Mouse (Mus musculus) heart, postnatal 0 days (tissue): ENCODE results near the gene Depdc5. TPM values are rescaled to one million over a fixed set of nuclear protein-coding genes. Genes with fewer than 3 reads are reported as not detected.

Source experiments
- ATAC-seq: fragments of 200-750 bp; cut with Nextera tagmentation; 2 replicates; pipeline ENCODE4 v1.8.0; 2017; ENCODE audit warnings: low read depth, moderate number of reproducible peaks, moderate library complexity; ENCODE audit not compliant: insufficient read depth
- DNase-seq: peaks from one replicate; pipeline ENCODE4 v3.0.0-alpha.2; 2016; ENCODE audit warnings: low spot score
- H3K27ac ChIP-seq: fragments of 300-500 bp; sonication (generic); 2 replicates; pipeline ENCODE4 v1.5.1; 2014; ENCODE audit warnings: low read depth, mild to moderate bottlenecking
- H3K27me3 ChIP-seq: fragments of 300-500 bp; sonication (generic); 2 replicates; pipeline ENCODE4 v1.6.1; 2014; ENCODE audit warnings: low read length, mixed read lengths; ENCODE audit not compliant: control insufficient read depth, insufficient read depth
- H3K36me3 ChIP-seq: fragments of 300-500 bp; sonication (generic); replicated peaks from 2 replicates; pipeline ENCODE4 v1.6.1; 2014; ENCODE audit warnings: low read length, mixed read lengths; ENCODE audit not compliant: control insufficient read depth, insufficient read depth
- H3K4me1 ChIP-seq: fragments of 300-500 bp; sonication (generic); 2 replicates; pipeline ENCODE4 v1.6.1; 2014; ENCODE audit warnings: antibody characterized with exemption; ENCODE audit not compliant: control insufficient read depth, insufficient read depth
- H3K4me2 ChIP-seq: fragments of 300-500 bp; sonication (generic); 2 replicates; pipeline ENCODE4 v1.6.1; 2014; ENCODE audit warnings: low read depth, mild to moderate bottlenecking, low read length, moderate library complexity
- H3K4me3 ChIP-seq: fragments of 300-500 bp; sonication (generic); 2 replicates; pipeline ENCODE4 v1.5.1; 2014; ENCODE audit warnings: low read depth, low read length
- H3K9ac ChIP-seq: fragments of 300-500 bp; sonication (generic); replicated peaks from 2 replicates; pipeline ENCODE4 v1.6.1; 2014; ENCODE audit warnings: low read depth, low read length, mixed read lengths
- H3K9me3 ChIP-seq: fragments of 300-500 bp; sonication (generic); replicated peaks from 2 replicates; pipeline ENCODE4 v1.6.1; 2016; ENCODE audit warnings: low read length; ENCODE audit not compliant: control insufficient read depth
- CTCF ChIP-seq: IDR thresholded peaks from 2 replicates; pipeline ENCODE4 v1.5.1; 2016; ENCODE audit warnings: antibody characterized with exemption, control low read depth, low read depth
- EP300 ChIP-seq: IDR thresholded peaks from 2 replicates; pipeline ENCODE4 v1.6.1; 2016; ENCODE audit warnings: antibody characterized with exemption, low read depth
- WGBS: fragments of 180-500 bp; shearing (Covaris S2); extraction: QIAGEN DNeasy Blood & Tissue Kit; methylation state at CpG from one replicate; pipeline ENCODE4 v1.1.7; 2014; 5-methylcytosine and 5-hydroxymethylcytosine counted together
- polyA plus RNA-seq: library from polyadenylated mRNA; unstranded; fragments of >200 nt; fragmentation: Nextera tagmentation; extraction: Ambion mirVana; gene quantifications from 2 replicates; pipeline ENCODE4 v1.2.1, GENCODE M21; 2015
- total RNA-seq: library from RNA; depleted of rRNA; stranded (reverse); fragments of >200 nt; gene quantifications from 2 replicates; pipeline ENCODE4 v1.2.3, GENCODE M21; 2014; ENCODE audit warnings: low replicate concordance

The Depdc5 gene
- total and polyA plus RNA-seq, 2 experiments from 2014 or later, result 5.9 to 58.4 TPM

DNA sequence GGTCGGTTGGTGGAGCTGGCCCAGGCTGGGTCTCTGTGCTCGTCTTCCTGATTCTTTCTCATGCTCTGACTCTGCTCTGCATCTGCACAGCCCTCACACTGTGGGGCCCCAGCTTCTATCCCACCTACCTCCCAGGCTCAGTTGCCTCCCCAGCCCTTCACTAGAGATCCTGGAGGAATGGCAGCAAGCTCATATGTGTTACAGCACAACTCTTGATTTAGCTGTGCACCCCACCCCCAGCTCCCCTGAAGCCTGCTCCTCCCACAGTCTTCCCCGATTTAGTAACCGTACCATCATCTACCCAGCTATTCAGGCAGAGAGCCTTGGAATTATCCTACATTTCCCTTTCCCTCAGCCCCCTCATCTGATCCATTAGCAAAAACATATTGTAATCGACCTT lies 137.6 kb downstream of the Depdc5 start:
- TF ChIP-seq EP300, result no peak
- no peak for TF ChIP-seq CTCF
- ATAC-seq (no peak), DNase-seq (no peak)
- Histone ChIP-seq H3K36me3 (no peaks in the 10 kb centered on the region), H3K4me1 (no peaks in the 10 kb centered on the region), H3K4me3 (no peak overlapping the region), H3K27ac (no peak overlapping the region), H3K9me3 (no peaks in the 10 kb centered on the region), H3K27me3 (no peaks in the 10 kb centered on the region), H3K4me2 (no peak overlapping the region), H3K9ac (no peak overlapping the region)
- 69% methylated on average over 5 of the region's 5 CpGs for WGBS

DNA sequence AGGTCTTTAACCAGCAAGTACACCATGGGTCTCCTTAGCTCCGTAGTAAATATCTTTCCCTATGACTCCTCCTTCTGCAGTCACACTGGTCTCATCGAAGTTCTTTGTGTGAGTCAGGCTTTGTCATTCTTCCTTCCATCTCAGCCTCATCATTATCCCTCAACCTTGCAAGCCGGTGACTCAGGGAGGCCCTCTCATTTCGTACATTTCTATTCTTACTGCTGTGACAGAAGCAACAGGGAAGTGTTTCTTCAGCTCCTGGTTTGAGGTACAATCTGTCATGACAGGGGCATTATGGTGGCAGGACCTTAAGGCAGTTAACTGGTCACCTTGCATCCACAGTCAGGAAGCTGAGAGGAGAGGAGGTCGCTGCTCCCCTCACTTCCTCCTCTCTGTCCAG lies 139.3 kb downstream of the Depdc5 start:
- 87% methylated on average over 5 of the region's 5 CpGs for WGBS
- H3K27ac ChIP-seq, result no peak overlapping the region
- no peak for DNase-seq
- H3K4me2 ChIP-seq, result no peak overlapping the region
- H3K9ac ChIP-seq, result no peak overlapping the region
- H3K4me1 ChIP-seq, result no peaks in the 10 kb centered on the region
- no peak overlapping the region for H3K4me3 ChIP-seq
- no peaks in the 10 kb centered on the region for H3K36me3 ChIP-seq
- no peak for ATAC-seq
- TF ChIP-seq CTCF (no peak), EP300 (no peak)
- no peaks in the 10 kb centered on the region for H3K9me3 ChIP-seq
- no peaks in the 10 kb centered on the region for H3K27me3 ChIP-seq

DNA sequence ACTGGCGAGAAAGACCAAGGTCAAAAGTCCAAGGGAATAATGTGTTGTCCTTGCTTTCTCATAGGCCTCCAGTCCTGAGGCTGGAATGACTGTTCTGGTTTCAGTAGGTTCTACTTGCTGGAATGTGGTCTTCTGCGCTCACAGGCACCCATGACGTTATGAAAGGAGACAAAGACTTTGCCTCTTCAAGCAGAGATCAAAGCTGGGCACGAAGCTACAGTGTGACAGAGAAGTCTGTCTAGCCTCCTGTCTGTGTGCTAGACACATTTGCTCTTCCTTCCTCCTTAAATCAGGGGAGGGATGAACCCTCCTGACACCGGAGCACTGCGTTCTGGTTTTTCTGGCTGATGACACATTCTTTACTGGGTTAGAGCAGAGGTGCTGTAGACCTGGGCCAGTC lies 140.0 kb downstream of the Depdc5 start:
- no peaks in the 10 kb centered on the region for H3K36me3 ChIP-seq
- no peaks in the 10 kb centered on the region for H3K9me3 ChIP-seq
- H3K4me2 ChIP-seq, result no peak overlapping the region
- H3K27me3 ChIP-seq, result no peaks in the 10 kb centered on the region
- ATAC-seq (no peak), DNase-seq (no peak)
- H3K27ac ChIP-seq, result no peak overlapping the region
- 67% methylated on average over 6 of the region's 6 CpGs for WGBS
- no peak overlapping the region for H3K4me3 ChIP-seq
- H3K9ac ChIP-seq, result no peak overlapping the region
- H3K4me1 ChIP-seq, result no peaks in the 10 kb centered on the region
- TF ChIP-seq CTCF, result no peak
- TF ChIP-seq EP300, result no peak

DNA sequence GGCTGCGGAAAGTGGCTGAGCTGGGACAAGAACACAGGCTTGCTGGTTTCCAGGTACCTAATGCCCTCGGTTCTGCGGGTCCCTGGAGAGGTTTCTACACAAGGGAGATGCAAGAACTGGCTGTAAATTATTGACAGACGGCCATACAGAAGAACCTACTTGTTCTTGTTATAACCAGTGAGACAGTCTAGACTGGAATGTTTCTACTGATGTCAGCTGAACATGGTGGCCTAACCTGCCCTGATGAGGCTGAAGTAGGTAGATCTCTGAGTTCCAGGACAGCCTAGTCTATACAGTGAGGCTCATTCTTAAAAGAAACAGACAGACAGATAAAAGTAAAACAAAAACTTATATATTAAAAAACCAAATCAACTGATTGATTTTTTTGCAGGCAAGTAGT lies 140.6 kb downstream of the Depdc5 start:
- DNase-seq (no peak), ATAC-seq (no peak)
- H3K9me3 ChIP-seq, result no peaks in the 10 kb centered on the region
- H3K27me3 ChIP-seq, result no peaks in the 10 kb centered on the region
- H3K36me3 ChIP-seq, result no peaks in the 10 kb centered on the region
- 78% methylated on average over 4 of the region's 4 CpGs for WGBS
- H3K4me3 ChIP-seq, result no peak overlapping the region
- TF ChIP-seq EP300, result no peak
- TF ChIP-seq CTCF, result no peak
- no peak overlapping the region for H3K27ac ChIP-seq
- H3K4me1 ChIP-seq, result no peaks in the 10 kb centered on the region
- no peak overlapping the region for H3K9ac ChIP-seq
- no peak overlapping the region for H3K4me2 ChIP-seq

DNA sequence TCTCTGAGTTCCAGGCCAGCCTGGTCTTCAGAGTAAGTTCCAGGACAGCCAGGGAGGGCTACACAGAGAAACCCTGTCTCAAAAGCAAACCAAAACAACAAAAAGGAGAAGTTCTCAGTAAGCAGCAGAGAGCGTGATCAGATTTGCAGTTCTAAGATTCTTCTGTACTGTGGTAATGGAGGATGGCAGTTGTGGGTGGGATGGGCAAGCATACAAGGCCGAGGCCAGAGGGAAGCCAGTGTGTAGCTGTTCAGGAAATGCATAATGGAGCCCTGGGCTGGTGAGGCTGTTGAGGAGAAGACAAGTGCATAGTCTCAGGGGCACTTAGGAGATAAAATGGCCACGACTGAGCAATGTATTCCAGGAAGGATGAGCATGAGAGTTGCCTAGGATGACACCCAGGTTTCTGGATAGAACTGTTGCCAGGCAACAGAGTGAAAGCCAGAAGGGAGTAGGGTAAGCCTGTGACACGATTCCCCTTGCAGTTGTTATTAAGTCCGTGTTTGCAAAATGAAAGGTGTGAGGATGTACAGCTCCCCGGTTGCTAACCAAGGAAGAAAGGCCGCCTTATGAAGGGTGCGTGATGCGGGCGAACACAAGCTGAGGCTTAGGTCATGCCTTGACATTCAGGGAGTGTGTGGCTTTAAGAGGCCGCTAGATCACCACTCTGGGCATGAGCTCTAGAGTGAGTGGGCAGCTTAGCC lies 142.1 kb downstream of the Depdc5 start:
- Histone ChIP-seq H3K4me2 (no peak overlapping the region), H3K27me3 (no peaks in the 10 kb centered on the region), H3K36me3 (no peaks in the 10 kb centered on the region), H3K9ac (0 out of 2 replicates have a peak overlapping the region, but pooled peaks have one; percentile 10), H3K27ac (no peak overlapping the region), H3K4me1 (no peaks in the 10 kb centered on the region), H3K9me3 (no peaks in the 10 kb centered on the region), H3K4me3 (no peak overlapping the region)
- 74% methylated on average over 11 of the region's 11 CpGs for WGBS
- no peak for ATAC-seq
- no peak for DNase-seq
- TF ChIP-seq EP300 (no peak), CTCF (no peak)

DNA sequence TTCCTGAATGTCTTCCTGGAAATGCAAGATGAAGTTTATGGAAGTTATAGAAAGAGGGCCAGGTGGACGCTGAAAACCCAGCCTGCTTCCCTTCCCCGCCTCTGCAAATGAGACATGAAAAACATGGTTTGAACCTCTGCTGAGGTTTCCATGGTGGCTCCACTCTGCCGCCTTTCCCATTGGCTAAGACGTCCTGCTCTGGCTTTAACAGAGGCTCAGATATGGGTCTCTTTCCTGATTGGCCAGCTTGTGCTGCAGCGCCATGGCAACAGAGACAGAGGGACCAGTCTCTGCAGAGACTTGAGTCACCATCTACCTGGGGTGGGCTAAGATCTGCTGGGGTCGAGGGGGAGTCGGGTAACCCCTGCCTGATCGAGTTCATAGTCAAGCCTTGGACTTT lies 143.2 kb downstream of the Depdc5 start:
- no peak for DNase-seq
- H3K27ac ChIP-seq, result no peak overlapping the region
- H3K9ac ChIP-seq, result no peak overlapping the region
- H3K9me3 ChIP-seq, result no peaks in the 10 kb centered on the region
- ATAC-seq, result no peak
- H3K27me3 ChIP-seq, result no peaks in the 10 kb centered on the region
- no peaks in the 10 kb centered on the region for H3K36me3 ChIP-seq
- 60% methylated on average over 8 of the region's 8 CpGs for WGBS
- H3K4me2 ChIP-seq, result no peak overlapping the region
- no peaks in the 10 kb centered on the region for H3K4me1 ChIP-seq
- H3K4me3 ChIP-seq, result no peak overlapping the region
- TF ChIP-seq CTCF, result no peak
- TF ChIP-seq EP300, result no peak
